Mouse (Mus musculus): ENCODE results near the gene Zfp799. TPM values are rescaled to one million over a fixed set of nuclear protein-coding genes. Genes with fewer than 3 reads are reported as not detected.
A peak's percentile ranks its signal among the peaks of the same experiment; 100 is the strongest.

The Zfp799 gene
- polyA plus RNA-seq, 1 experiment from 2014 or later = 8.1 TPM

DNA sequence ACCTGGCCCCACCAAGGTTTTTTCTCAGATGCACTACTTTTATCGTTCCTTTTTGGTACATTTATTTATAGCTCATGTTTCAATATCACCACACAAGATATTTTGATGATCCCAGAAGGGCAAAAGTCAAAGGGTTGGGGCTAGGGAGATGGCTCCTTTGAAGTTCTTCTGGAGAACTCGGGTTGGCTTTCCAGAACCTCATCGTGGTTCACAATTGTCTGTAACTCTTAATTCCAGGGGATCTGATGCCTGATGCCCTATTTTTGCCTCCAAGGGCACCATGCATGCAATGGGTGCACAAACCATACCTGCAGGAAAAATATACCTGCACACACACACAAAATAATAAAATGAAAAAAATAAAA is 339 bp upstream of the Zfp799 start:
- Histone ChIP-seq H3K9me3 (no peaks in the 10 kb centered on the region), H3K9ac (no peak overlapping the region), H3K4me3 (peak overlapping the region; percentile 85), H3K4me1 (peaks cover 8% of the 10 kb centered on the region), H3K36me3 (peaks cover 17% of the 10 kb centered on the region), H3K27ac (replicated peaks) (no peak overlapping the region), H3K27me3 (replicated peaks) (no peaks in the 10 kb centered on the region; the same call in 1 of the 2 replicates), H3K4me2 (peak overlapping the region; percentile 75)
- 36% methylated on average over 3 of the region's 3 CpGs for WGBS
- no peak for ATAC-seq (ENCODE audit: extremely low read depth, insufficient number of reproducible peaks, low FRiP score, low TSS enrichment)

DNA sequence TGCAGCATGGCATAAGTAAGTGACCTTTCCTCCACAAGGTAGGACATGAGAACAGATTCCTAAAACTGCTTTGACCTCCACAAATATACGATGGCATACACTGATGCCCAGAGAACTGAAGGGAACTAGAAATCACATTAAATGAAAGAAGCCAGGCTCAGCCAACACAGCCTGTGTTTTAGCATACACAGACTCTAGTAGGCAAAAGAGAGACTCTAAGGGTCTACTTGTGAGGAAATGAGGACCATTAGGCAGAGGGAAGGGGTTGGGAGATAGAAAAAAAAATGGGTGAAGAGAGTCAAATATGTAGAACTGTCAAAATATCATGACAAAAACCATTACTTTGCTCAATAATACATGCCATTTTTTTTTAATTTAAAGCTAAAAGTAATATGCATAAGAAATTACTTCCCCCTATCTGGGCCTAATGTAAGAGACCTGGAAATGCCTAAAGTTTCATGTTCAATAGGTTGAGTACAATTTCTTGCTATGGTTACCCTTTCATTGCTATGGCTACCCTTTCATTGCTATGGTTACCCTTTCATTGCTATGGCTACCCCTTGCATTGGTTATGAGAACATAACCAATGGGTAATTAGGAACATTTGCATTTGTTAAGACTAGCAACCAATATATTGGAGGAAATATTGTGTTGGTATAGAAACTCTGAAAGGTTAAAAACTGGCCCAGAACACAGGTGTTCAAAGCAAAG is 13.8 kb downstream of the Zfp799 start:
- Histone ChIP-seq H3K4me3 (no peak overlapping the region), H3K9ac (no peak overlapping the region), H3K27ac (replicated peaks) (no peak overlapping the region), H3K36me3 (peaks cover 49% of the 10 kb centered on the region), H3K9me3 (no peaks in the 10 kb centered on the region), H3K4me2 (no peak overlapping the region), H3K4me1 (no peaks in the 10 kb centered on the region), H3K27me3 (replicated peaks) (no peaks in the 10 kb centered on the region)
- ATAC-seq (ENCODE audit: extremely low read depth, insufficient number of reproducible peaks, low FRiP score, low TSS enrichment) = no peak
- 83% methylated on average over 1 of the region's 1 CpGs for WGBS

DNA sequence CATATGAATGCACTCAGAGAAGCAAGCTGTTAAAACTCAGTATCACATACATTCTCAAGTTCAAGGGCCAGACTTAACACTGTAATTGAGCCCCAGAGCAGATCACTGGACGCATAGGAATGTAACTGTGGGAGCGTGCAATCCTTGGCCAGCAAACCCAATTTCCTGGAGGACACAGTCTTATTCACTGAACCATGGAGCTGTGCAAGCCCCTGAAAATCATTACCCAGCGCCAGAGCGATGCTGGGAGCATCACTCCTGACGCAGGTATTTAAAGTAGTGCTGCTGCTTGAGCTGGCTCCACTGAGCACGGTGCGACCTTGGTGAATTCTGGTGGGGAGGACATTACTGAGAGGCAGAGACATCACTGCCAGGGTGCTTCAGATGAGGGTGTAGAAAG is 15.9 kb downstream of the Zfp799 start:
- WGBS = 72% methylated on average over 7 of the region's 7 CpGs
- ATAC-seq (ENCODE audit: extremely low read depth, insufficient number of reproducible peaks, low FRiP score, low TSS enrichment) = no peak
- Histone ChIP-seq H3K27me3 (replicated peaks) (no peaks in the 10 kb centered on the region), H3K36me3 (peaks cover 31% of the 10 kb centered on the region), H3K27ac (replicated peaks) (no peak overlapping the region), H3K4me3 (no peak overlapping the region), H3K4me1 (peaks cover under 1% of the 10 kb centered on the region; the same call in 1 of the 2 replicates), H3K9me3 (no peaks in the 10 kb centered on the region), H3K4me2 (no peak overlapping the region), H3K9ac (no peak overlapping the region)

DNA sequence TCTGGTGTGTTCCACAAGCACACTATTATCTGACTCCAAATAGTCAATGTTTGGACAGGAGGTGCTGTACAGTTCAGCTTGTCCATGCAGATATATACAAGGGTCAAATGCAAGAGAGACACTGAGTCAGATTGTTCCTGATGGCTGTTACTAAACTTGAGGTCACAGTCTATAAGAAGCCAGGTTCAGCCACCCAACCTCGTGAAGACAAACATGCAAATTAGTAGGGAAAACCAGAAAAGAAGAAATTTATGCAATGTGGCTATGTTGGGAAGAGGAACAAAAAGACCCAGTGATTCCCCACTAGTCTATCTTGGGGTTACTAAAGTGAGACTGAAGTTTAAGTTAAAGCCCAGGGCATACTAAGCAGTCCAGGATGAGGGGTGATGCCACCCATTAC is 19.4 kb downstream of the Zfp799 start:
- H3K4me2 ChIP-seq = no peak overlapping the region
- peaks cover 6% of the 10 kb centered on the region for H3K4me1 ChIP-seq
- 52% methylated on average over 1 of the region's 1 CpGs for WGBS
- no peaks in the 10 kb centered on the region for H3K9me3 ChIP-seq
- H3K36me3 ChIP-seq = peaks cover 6% of the 10 kb centered on the region
- no peaks in the 10 kb centered on the region for H3K27me3 ChIP-seq (replicated peaks)
- no peak overlapping the region for H3K4me3 ChIP-seq
- no peak for ATAC-seq (ENCODE audit: extremely low read depth, insufficient number of reproducible peaks, low FRiP score, low TSS enrichment)
- no peak overlapping the region for H3K9ac ChIP-seq
- H3K27ac ChIP-seq (replicated peaks) = no peak overlapping the region

DNA sequence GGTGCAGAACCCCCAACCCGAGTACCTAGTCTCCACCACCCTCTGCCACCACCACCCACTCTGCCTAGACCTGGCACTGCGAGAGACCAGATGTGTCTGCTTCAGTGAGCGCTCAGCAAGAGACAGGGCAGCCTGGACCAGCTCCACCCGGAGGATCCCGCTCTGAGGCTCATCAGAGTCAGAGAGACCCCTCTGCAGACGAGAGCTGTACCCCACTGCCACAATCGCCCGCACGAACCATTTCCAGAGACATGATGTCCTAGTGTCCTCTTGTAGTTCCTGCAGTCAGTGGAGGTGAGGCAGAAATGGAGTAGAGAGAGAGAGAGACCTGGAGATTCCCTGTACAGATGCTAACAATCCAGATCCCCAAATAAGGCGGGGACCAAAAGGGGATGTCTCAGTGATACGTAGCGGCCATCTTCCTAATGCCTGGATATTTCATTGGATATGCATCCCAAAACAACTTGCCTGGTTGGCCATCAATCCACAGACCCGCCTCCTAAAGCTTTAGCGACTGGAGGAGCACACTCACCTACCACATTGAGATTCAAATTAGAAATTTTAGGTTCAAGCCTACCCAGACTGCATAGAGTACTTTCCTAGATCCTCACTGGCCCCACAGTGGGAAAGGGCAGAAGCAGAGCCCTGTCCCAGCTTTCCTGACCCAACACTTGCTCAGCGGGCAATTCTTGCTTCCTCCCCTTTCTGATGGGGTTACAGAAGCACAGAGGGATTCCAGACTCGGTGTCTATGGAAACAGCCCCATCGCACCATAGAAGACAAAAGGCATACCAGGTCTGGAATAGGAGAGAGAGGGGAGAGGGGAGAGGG is 20.3 kb downstream of the Zfp799 start, which contains the start of gene Zfp811:
Gene Zfp811 (minus strand): TSS at position 388 of the 831 bp plus-strand sequence.
- peaks cover 6% of the 10 kb centered on the region for H3K4me1 ChIP-seq
- H3K4me3 ChIP-seq = peak within 1 kb of the TSS; percentile 57
- H3K9ac ChIP-seq = peak within 1 kb of the TSS; percentile 69
- no peaks in the 10 kb centered on the region for H3K27me3 ChIP-seq (replicated peaks)
- WGBS = under 1% methylated on average over 17 of the region's 17 CpGs
- no peak for ATAC-seq (ENCODE audit: extremely low read depth, insufficient number of reproducible peaks, low FRiP score, low TSS enrichment)
- no peak within 1 kb of the TSS for H3K27ac ChIP-seq (replicated peaks)
- no peaks in the 10 kb centered on the region for H3K9me3 ChIP-seq
- peaks cover 2% of the 10 kb centered on the region for H3K36me3 ChIP-seq
- peak within 1 kb of the TSS; percentile 70 for H3K4me2 ChIP-seq

DNA sequence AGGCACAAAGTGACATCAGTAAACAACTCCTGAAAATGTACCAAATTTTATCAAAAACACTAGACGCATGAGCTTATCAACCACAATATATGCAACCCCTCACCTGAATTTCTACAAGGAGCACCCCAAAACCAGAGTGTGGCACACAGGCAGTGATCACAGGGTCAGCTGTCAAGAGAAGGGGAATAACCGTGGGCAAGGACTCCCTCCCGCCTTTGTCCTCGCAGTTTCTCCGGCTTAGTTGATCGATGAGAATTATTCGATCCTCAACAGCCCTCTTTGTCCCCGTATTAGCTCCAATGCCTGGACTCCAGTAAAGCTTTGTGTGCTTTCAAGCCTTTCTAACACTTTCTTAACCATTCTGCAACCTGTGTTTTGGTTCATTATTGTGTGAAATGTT is 21.1 kb downstream of the Zfp799 start:
- no peak overlapping the region for H3K27ac ChIP-seq (replicated peaks)
- peak overlapping the region; percentile 70 for H3K4me2 ChIP-seq
- H3K9me3 ChIP-seq = no peaks in the 10 kb centered on the region
- peaks cover 6% of the 10 kb centered on the region for H3K4me1 ChIP-seq
- H3K36me3 ChIP-seq = no peaks in the 10 kb centered on the region
- H3K9ac ChIP-seq = peak overlapping the region; percentile 69
- peak overlapping the region; percentile 57 for H3K4me3 ChIP-seq
- H3K27me3 ChIP-seq (replicated peaks) = no peaks in the 10 kb centered on the region
- no peak for ATAC-seq (ENCODE audit: extremely low read depth, insufficient number of reproducible peaks, low FRiP score, low TSS enrichment)
- 9% methylated on average over 8 of the region's 8 CpGs for WGBS

DNA sequence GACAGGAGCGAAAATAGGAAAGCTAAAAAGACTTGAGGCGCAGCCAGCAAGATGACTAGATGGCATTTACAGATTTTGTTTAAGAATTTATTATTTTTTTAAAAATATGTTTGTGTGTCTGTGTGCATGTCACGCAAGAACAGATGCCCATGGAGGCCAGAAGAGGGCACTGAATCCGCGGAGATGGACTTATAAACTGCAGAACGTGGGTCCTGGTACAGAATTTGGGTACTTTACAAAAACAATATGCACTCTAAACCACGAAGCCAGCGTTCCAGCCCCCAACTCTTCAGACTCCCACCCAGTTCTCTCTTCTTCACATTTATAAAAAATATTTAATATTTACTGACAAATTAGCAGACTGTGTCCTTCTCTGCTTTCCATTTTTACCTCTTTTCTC is 40.8 kb downstream of the Zfp799 start:
- H3K27ac ChIP-seq (replicated peaks) = no peak overlapping the region
- peak overlapping the region; percentile 66; the same call in 1 of the 2 replicates for H3K9ac ChIP-seq
- H3K9me3 ChIP-seq = no peaks in the 10 kb centered on the region
- no peaks in the 10 kb centered on the region for H3K27me3 ChIP-seq (replicated peaks)
- peak overlapping the region; percentile 79 for H3K4me2 ChIP-seq
- WGBS = 70% methylated on average over 8 of the region's 8 CpGs
- ATAC-seq (ENCODE audit: extremely low read depth, insufficient number of reproducible peaks, low FRiP score, low TSS enrichment) = no peak
- H3K4me3 ChIP-seq = peak overlapping the region; percentile 89; the same call in 1 of the 2 replicates
- H3K36me3 ChIP-seq = peaks cover 25% of the 10 kb centered on the region
- peaks cover 24% of the 10 kb centered on the region for H3K4me1 ChIP-seq

DNA sequence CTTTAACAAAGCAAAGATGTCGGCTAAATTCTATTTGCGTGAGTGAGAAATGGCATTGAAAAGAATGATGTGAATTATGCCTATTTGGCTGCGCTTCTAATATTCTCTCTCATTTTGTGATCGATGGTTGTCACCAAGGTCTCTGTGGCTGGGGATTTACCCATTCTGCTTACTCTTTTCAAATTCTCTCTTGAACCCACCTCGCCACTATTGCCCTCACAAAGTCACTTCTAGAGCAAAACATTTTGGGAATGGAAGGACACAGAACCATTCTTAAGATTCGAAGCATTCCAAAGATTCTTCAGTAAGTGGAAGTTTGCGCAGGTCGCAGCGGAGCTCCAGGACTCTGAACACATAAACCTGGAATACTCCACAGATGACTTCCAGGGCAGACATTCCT is 41.5 kb downstream of the Zfp799 start:
- ATAC-seq (ENCODE audit: extremely low read depth, insufficient number of reproducible peaks, low FRiP score, low TSS enrichment) = no peak
- Histone ChIP-seq H3K27me3 (replicated peaks) (no peaks in the 10 kb centered on the region), H3K4me2 (peak overlapping the region; percentile 79), H3K4me1 (peaks cover 24% of the 10 kb centered on the region), H3K9me3 (no peaks in the 10 kb centered on the region), H3K9ac (peak overlapping the region; percentile 66), H3K4me3 (peak overlapping the region; percentile 89), H3K27ac (replicated peaks) (peak overlapping the region; percentile 97; the same call in 1 of the 2 replicates), H3K36me3 (peaks cover 32% of the 10 kb centered on the region)
- WGBS = 5% methylated on average over 9 of the region's 9 CpGs

DNA sequence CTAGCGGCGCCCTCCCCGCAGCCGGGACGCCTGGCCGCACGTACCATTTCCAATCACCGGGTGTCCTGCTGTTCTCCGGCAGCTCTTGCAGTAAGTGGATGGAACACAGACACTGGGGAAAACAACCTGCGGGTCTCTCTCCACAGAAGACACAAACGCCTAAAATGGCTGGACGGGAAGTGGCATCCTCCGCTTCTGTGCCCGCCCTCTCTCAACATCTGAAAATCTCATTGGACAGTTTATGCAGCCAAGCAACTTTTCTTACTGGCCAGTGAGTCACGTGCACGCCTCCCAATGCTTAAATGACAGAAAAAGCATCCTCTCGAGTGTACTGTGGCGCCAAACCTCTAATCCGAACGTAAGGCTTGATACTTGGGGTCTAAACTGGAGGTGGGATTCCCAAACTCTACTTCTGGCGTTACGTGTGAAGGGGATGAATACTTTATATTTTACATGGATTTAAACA is 41.9 kb downstream of the Zfp799 start, which contains the start of gene Zfp871:
Gene Zfp871 (minus strand): TSS at position 194 of the 466 bp plus-strand sequence.
- WGBS = 0% methylated on average over 22 of the region's 22 CpGs
- H3K27ac ChIP-seq (replicated peaks) = peak within 1 kb of the TSS; percentile 97
- peak within 1 kb of the TSS; percentile 79 for H3K4me2 ChIP-seq
- H3K9ac ChIP-seq = peak within 1 kb of the TSS; percentile 98
- peak; percentile 92 for ATAC-seq (ENCODE audit: extremely low read depth, insufficient number of reproducible peaks, low FRiP score, low TSS enrichment)
- no peaks in the 10 kb centered on the region for H3K27me3 ChIP-seq (replicated peaks)
- peaks cover 24% of the 10 kb centered on the region for H3K4me1 ChIP-seq
- peaks cover 36% of the 10 kb centered on the region for H3K36me3 ChIP-seq
- H3K9me3 ChIP-seq = no peaks in the 10 kb centered on the region
- peak within 1 kb of the TSS; percentile 89 for H3K4me3 ChIP-seq

DNA sequence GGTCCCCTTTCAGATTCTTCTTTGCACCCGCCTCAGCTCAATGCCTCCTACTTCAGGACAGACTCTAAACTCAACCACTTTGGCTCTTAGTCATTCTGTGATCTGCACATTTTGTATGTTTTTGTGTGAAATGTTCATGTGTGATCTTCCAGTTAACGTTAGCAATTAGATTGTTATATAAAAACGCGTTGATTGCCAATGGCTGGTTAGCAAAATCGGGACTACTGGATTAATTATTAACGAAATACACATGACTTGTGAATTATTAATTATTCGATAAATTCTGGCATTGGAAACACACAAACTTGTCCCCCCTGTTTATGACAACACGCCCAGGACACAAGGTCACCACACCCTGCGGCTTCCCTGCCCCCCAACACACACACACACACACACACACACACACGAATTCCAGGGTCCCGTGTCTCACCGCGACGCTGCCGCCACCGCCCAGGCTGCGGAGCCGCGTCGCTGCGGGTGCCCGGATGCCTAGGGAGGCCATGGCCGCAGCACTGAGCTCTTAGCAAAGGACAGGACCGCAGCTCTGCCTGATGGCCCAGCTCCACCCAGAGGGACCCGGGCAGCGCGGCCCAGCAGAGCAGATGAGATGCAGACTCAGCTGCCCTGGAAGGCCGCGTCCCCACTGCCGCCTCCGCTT is 42.5 kb downstream of the Zfp799 start:
- WGBS = under 1% methylated on average over 31 of the region's 31 CpGs
- Histone ChIP-seq H3K4me3 (peak overlapping the region; percentile 89), H3K9ac (peak overlapping the region; percentile 98), H3K27ac (replicated peaks) (peak overlapping the region; percentile 97), H3K27me3 (replicated peaks) (no peaks in the 10 kb centered on the region), H3K4me1 (peaks cover 24% of the 10 kb centered on the region), H3K4me2 (peak overlapping the region; percentile 79), H3K9me3 (no peaks in the 10 kb centered on the region), H3K36me3 (peaks cover 42% of the 10 kb centered on the region)
- ATAC-seq (ENCODE audit: extremely low read depth, insufficient number of reproducible peaks, low FRiP score, low TSS enrichment) = peak; percentile 79

DNA sequence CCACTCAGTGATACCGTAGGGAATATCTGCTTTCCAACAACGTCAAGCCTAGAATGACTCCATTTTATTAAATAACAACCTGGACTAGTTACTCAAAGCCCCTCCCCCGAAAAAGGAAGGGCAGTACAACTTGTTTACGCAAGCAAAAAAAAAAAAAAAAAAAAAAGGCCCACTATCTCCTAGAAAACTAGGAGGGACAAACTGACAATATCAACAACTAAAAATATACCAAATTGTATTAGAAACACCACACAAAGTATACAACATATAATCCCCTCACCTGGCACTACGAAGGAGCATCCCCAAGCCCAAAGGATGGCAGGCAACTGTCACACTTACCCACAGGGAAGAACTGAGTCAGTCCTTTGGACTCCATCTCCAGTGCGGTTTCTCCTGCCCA is 43.1 kb downstream of the Zfp799 start:
- ATAC-seq (ENCODE audit: extremely low read depth, insufficient number of reproducible peaks, low FRiP score, low TSS enrichment) = no peak
- H3K36me3 ChIP-seq = peaks cover 44% of the 10 kb centered on the region
- peaks cover 24% of the 10 kb centered on the region for H3K4me1 ChIP-seq
- WGBS = 52% methylated on average over 6 of the region's 6 CpGs
- H3K27ac ChIP-seq (replicated peaks) = 0 out of 2 replicates have a peak overlapping the region, but pooled peaks have one; percentile 97
- no peaks in the 10 kb centered on the region for H3K27me3 ChIP-seq (replicated peaks)
- peak overlapping the region; percentile 98 for H3K9ac ChIP-seq
- peak overlapping the region; percentile 89 for H3K4me3 ChIP-seq
- H3K4me2 ChIP-seq = peak overlapping the region; percentile 79
- no peaks in the 10 kb centered on the region for H3K9me3 ChIP-seq

Measured in heart, embryonic 13.5 days (tissue).